ENCODE assay signal across 10 mouse cellular contexts in genomic region chr2:145882398-145882797, GRCm38 (mm10). TPM values are rescaled to one million over a fixed set of nuclear protein-coding genes. Genes with fewer than 3 reads are reported as not detected.
DNase-seq lines count a peak whose midpoint lies in the region; ATAC-seq and TF ChIP-seq lines count a peak whose summit lies in the region.
"Had no signal": no experiment of that assay in that cellular context is flagged by ENCODE, and none has a peak within 500 bp of the region (broad histone marks: within the 10 kb centered on the region; RNA-seq: fewer than 3 reads in every experiment).

No protein-coding gene starts in this region.

- no peaks in the 10 kb centered on the region for H3K79me2 ChIP-seq in heart, adult 2 months (replicated peaks; ENCODE audit: control insufficient read depth, insufficient read depth, low read length)

- H3K4me3 ChIP-seq in heart, adult 2 months = no peak overlapping the region
- H3K4me3 ChIP-seq in heart, embryonic 12.5 days = no peak overlapping the region
- H3K4me3 ChIP-seq: midbrain, embryonic 12.5 days had no signal

- H3K9me3 ChIP-seq in heart, embryonic 12.5 days (replicated peaks) = no peaks in the 10 kb centered on the region

- H3K4me2 ChIP-seq in heart, embryonic 12.5 days = no peak overlapping the region
- H3K4me2 ChIP-seq: midbrain, embryonic 12.5 days had no signal

- no peak for DNase-seq in heart, adult 2 months
- DNase-seq in 3134 (ENCODE audit: extremely low read depth, insufficient read length, low spot score) (peak; percentile 35), NIH3T3 (ENCODE audit: low read depth) (peak; percentile 72)
- peak; percentile 62 for DNase-seq in induced T-regulatory cell, adult 2 months (ENCODE audit: low read depth)
- DNase-seq in neural tube, embryonic 10.5 days (ENCODE audit: extremely low spot score, low spot score) = no peak
- no peak for DNase-seq in layer of hippocampus, adult 9-10 months (ENCODE audit: low spot score)
- no peak for DNase-seq in thymus, postnatal 10 days (ENCODE audit: low spot score in 2 of 2)

- intact Hi-C loops in heart, adult 2 months (cut with DNase I) = loop anchor here (2.0 to 5.0 kb wide), 2 partner anchors 85 to 182 kb away; no protein-coding TSS in a partner anchor

- peaks cover 39% of the 10 kb centered on the region for H3K4me1 ChIP-seq in heart, adult 2 months (ENCODE audit: control insufficient read depth, insufficient read depth, low read length)
- peaks cover 31% of the 10 kb centered on the region for H3K4me1 ChIP-seq in heart, embryonic 12.5 days (replicated peaks)

- ATAC-seq in heart, embryonic 12.5 days (ENCODE audit: insufficient number of reproducible peaks, low FRiP score) = no peak

- TF ChIP-seq CTCF in heart, adult 2 months (IDR thresholded peaks at IDR 0.05) = peak; percentile 88

- no peak for TF ChIP-seq POLR2A in heart, adult 2 months (IDR thresholded peaks at IDR 0.05; ENCODE audit: insufficient read depth, low read depth, low read length)

- no peaks in the 10 kb centered on the region for H3K27me3 ChIP-seq in heart, adult 2 months (ENCODE audit: control insufficient read depth, insufficient read depth, low read length)
- no peaks in the 10 kb centered on the region for H3K27me3 ChIP-seq in heart, embryonic 12.5 days (replicated peaks)
- H3K27me3 ChIP-seq: midbrain, embryonic 12.5 days had no signal

- H3K27ac ChIP-seq in heart, adult 2 months = no peak overlapping the region
- H3K27ac ChIP-seq in heart, embryonic 12.5 days (ENCODE audit: poor library complexity, severe bottlenecking) = no peak overlapping the region
- H3K27ac ChIP-seq: midbrain, embryonic 12.5 days had no signal

- TF ChIP-seq EP300 in heart, adult 2 months (IDR thresholded peaks at IDR 0.05; ENCODE audit: insufficient read depth, low read depth, low read length) = no peak

- no peak overlapping the region for H3K9ac ChIP-seq in heart, adult 2 months (ENCODE audit: low read depth, low read length)
- no peak overlapping the region for H3K9ac ChIP-seq in heart, embryonic 12.5 days
- H3K9ac ChIP-seq: midbrain, embryonic 12.5 days had no signal

- 6% methylated on average over 2 of the region's 2 CpGs for WGBS in heart, adult 2 months
- WGBS in heart, embryonic 12.5 days = 23% methylated on average over 2 of the region's 2 CpGs

- H3K36me3 ChIP-seq in heart, adult 2 months (ENCODE audit: control insufficient read depth, insufficient read depth, low read length) = peaks cover 56% of the 10 kb centered on the region
- H3K36me3 ChIP-seq in heart, embryonic 12.5 days = peaks cover 51% of the 10 kb centered on the region

RNA-seq across cellular contexts. Expression of gene Naa20, which starts 19.5 kb away (rescaled TPM):
- 10 to 100 TPM; 89.9 to 95.3 TPM for total RNA-seq in heart, adult 2 months (2021)
- 51.3 and 91.4 TPM in 2 replicates for polyA plus RNA-seq in heart, adult 2 months (2012; rRNA removed)
- 164 and 166 TPM in 2 replicates for polyA plus RNA-seq in heart, embryonic 12.5 days (2016; fragmentation: Nextera tagmentation; extraction: Ambion mirVana)

RNA-seq across cellular contexts. Expression of gene Cfap61, which starts 52.2 kb away (rescaled TPM):
- 1 to 10 TPM; 1.4 to 1.7 TPM for total RNA-seq in heart, adult 2 months (2021)
- polyA plus RNA-seq in heart, adult 2 months (2012; rRNA removed) = 1.5 and 2.8 TPM in 2 replicates
- 0.59 and 1.0 TPM in 2 replicates for polyA plus RNA-seq in heart, embryonic 12.5 days (2016; fragmentation: Nextera tagmentation; extraction: Ambion mirVana)
- total RNA-seq: granulocyte monocyte progenitor cell, adult 5-6 weeks had no signal

RNA-seq across cellular contexts. Expression of gene Crnkl1, which starts 52.4 kb away (rescaled TPM):
- total RNA-seq in heart, adult 2 months (2021) = 10 to 100 TPM; 17.2 to 20.0 TPM
- polyA plus RNA-seq in heart, adult 2 months (2012; rRNA removed) = 3.8 and 6.0 TPM in 2 replicates
- 19.8 and 21.6 TPM in 2 replicates for polyA plus RNA-seq in heart, embryonic 12.5 days (2016; fragmentation: Nextera tagmentation; extraction: Ambion mirVana)

Comparison
In these comparisons a context has a peak if more than half of its experiments do, and no peak if none do; other contexts are left out.
1. DNase-seq: peak in 3134 (single experiment), NIH3T3 (single experiment) and induced T-regulatory cell, adult 2 months (single experiment); none in heart, adult 2 months (0 of 2), neural tube, embryonic 10.5 days (single experiment), layer of hippocampus, adult 9-10 months (single experiment) and thymus, postnatal 10 days (0 of 2).